Mouse (Mus musculus) c-Kit-positive CD71-positive TER-119-negative erythroid progenitor cells, embryonic 14.5 days (primary cell): ENCODE results near the gene Yif1a.
"Not testable (repeated sequence)": the region's sequence is repeated elsewhere in the genome, so short reads cannot be mapped to it uniquely, and the experiment has no call there.

ENCODE experiments used
- DNase-seq: peaks from one replicate; pipeline ENCODE4 v3.0.0-alpha.2; 2013; ENCODE audit warnings: low read depth

Gene Yif1a

DNA sequence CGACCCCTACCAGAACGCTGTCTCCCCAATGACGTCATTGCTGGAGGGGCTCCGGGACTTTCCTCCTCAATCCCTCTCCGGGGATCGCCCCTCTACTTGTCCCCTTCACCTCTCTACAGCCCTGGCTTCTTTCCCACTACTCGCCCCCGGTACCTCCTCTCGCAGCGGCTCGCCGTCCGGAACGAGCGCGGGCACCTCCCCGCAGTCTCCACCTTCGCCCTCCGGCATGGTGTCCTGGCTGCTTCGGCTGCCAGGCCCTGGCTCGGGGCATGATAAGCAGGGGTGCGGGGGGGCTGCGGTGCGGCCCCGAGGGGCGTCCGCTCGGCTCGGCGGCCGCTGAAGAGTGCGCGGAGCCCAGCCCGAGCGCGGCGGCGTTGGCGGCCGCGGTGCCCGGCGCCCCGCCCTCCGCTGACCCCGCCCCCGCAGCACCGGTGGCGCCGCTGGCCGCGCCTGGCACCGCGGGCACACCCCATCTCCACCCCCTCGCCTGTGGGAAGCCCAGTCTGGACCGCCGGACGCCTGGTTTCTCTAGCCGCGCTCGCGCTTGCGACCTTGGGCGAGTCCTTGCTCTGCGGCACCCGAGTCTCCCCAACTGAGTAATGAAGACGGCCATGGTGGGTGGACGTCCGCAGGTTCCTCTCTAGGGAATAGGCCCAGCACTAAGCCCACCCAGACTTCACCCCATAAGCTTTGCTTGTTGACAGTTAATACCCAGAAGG is 3.0 kb upstream of the Yif1a start, which contains the start of gene Tmem151a:
Gene Tmem151a (minus strand): TSS at position 387 of the 719 bp plus-strand sequence.
- DNase-seq = no peak

DNA sequence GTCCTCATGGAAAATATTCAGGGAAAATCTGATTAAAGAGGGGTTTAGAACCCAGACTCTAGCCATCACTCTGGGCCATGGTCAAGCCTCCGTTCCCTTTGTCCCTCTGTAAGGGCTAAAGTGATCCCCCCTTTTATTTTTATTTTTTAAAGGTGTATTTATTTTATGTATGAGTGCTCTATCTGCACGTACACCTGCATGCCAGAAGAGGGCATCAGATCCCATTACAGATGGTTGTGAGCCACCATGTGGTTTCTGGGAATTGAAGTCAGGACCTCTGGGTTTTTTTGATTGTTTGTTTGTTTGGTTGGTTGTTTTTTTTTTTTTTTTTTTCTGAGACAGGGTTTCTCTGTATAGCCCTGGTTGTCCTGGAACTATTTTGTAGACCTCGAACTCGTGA is 1.8 kb upstream of the Yif1a start:
- not testable (repeated sequence) for DNase-seq

DNA sequence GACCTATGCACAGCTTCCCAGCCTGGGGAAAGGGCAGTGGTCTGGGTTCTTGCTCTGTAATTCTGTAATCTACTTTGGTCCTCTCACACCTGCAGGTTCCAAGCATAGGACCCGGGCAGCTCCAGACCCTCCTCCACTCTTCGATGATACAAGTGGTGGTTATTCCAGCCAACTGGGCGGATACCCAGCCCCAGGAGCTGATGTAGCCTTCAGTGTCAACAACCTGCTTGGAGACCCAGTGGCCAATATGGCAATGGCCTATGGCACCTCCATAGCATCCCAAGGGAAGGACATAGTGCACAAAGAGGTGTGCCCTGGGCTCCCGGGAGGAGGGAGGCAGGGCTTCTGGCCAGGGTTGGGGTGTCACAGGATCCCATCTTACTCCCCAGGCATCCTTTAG is 986 bp downstream of the Yif1a start:
- DNase-seq = no peak

- no peak for DNase-seq
Observed at GRCm38 (mm10) chr19:5092083-5092482, 3.7 kb downstream of the Yif1a start.

- no peak for DNase-seq
Observed at GRCm38 (mm10) chr19:5093481-5094242, 5.3 kb downstream of the Yif1a start.

- peak; percentile 90 for DNase-seq
Observed at GRCm38 (mm10) chr19:5094243-5094632, 5.9 kb downstream of the Yif1a start.

DNA sequence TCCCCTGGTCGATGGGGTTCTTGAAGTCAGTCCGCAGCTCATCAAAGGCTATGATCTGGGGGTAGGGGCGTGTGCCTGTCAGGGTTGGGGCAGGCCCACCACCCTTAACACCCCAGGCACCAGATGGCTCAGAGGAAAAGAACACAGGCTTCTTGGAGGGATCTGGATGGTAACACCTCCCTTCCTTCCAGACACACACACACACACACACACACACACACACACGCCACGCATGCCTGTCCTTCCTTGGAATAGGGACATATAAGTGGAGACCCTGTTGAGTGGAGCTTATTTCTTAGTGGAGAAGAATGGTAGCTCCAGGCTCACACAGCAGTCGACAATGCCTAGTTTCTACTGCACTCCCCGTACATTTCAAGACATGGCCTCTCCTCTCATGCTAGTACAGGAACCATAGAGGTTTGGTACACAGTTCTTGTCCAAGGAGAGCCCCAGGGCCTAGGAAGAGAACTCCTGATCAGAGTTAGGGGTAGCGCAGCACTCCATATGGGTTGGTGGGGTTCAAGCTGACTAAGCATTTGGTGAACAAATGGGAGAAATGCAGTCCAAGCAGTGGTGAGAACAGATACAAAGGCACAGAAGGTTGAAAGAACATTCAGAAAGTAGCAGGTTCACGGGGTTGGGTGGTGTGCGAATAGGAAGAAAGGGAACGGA is 6.5 kb downstream of the Yif1a start:
- DNase-seq = no peak

GRCm38 (mm10) chr19:5095887-5096474 is 7.6 kb downstream of the Yif1a start:
- no peak for DNase-seq

DNA sequence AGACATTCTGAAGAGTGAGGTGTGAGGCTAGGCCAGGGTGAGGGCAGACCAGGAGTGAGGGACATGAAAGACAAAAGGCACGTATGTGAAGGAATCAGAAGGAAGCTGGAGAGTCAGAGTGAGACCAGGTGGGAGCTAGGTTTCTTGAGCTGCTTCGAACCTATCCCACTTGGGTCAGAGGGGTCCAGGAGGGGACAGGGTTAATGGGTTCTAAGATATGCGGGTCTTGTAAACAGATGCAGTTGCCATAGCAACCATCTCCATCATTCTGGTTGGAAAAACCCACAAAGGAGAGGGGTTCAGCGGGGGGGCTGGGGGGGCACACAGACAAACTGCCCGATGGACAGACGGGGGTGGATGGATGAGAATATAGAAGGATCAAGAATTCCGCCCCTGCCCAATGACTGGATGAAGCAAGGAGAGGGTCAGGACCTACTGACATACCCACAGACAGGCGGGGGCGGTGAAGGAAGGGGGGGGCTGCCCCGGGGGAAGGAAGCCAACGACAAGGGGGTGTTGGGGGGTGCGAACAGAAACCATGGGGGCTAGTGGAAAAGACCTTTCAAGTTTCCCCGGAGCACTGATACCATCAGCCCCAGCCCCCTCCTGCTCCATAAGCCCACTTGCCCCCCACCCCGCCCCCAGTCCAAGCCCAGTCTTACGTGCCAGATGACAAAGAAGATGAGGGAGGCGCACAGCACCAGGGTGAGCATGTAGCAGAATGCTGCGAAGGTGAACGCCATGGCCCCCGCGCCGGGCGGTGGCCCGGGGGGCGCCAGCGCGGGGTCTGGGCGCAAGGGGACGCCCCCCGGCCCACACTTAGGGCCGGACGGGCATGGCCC is 9.4 kb downstream of the Yif1a start:
- DNase-seq = no peak

DNA sequence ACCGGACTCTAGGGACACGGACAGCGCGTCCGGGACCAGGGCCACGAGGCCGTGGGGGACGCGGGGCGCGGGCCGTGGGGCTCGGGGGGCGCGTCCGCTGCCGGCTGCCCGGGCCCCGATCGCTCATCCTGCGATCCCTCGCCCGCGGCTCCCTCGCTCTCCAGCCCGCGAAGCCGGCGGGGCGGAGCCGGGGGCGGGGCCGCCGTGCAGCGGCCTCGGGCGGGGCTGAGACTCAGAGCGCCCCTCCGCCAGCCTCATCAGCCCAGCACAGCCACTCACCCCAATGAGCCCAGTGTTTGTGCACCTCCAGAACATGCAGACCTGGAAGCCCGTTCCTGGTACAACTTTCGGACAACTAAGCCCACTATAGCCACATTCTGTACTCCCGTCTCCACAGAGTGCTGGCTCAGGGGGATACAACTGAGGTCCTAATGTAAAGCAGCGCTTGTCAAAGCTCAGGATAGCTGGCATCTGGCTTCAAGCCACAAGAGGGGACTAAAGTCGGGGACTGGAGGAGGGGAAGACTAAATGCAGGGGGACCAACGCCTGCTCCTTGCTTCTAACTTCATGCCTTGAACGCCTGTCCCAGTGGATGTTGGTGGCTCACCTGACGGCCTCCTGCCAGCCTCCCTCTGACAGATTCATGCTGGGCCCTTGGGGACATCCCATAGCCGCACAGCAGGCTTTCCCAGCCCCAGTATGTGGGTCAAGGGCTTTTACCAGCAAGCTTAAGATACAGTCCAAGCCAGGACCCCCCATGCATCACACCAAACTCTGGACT is 10.2 kb downstream of the Yif1a start, which contains the start of gene Cnih2:
Gene Cnih2 (minus strand): TSS at position 159 of the 781 bp plus-strand sequence.
- no peak for DNase-seq

- no peak for DNase-seq
Observed at GRCm38 (mm10) chr19:5106074-5106473, 17.7 kb downstream of the Yif1a start.

- peak; percentile 97 for DNase-seq
Observed at GRCm38 (mm10) chr19:5106731-5107191, 18.4 kb downstream of the Yif1a start, which contains the start of gene Rab1b. Rab1b (minus strand) TSS chr19:5107072.

DNA sequence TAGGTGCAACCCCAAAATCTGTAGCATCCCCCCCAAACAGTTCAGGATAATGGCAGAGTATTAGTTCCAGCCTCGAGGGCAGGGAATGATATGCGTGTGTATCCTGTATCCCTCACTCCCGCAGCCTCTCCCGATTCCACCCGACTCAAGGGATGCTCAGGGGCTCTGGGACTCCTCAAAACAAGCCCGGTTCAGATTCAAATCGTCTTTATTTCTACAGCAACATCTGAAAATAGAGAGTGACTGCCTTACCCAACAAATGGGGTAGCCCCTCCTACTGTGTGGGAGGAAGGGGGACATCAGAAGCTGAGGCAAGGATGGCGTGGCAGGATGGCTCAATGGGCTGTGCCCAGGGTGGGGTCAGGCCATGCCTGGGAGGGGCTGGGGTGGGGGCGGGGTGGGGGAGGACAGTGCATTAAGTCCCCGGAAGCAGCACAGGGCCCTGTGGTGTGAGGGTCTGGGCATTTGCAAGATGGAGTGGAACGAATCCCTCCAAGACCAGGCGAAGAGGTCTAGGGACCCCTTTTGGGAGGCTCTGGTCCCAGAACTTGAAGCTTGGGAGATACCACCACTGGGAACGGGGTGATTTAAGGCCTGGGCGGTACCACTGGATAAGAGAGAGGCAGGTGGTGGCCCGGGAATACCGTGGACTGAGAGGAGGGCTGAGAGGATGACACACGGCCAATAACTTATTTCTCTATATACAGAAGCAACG is 19.4 kb downstream of the Yif1a start:
- no peak for DNase-seq

DNA sequence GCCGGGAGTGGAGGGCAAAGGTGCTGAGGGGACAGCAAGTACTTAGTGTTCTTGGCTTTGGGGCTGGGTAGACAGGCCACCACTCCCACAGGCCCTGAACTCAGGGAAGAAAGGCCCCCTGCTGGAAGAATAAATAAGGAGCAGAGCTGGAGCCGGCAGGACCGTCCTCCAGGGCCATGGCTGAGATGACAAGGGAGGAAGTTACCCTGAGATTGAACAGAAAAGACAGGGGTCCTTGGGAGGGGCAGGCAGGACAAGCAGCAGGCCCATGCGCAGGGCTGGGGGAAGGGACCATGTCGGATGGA is 19.9 kb downstream of the Yif1a start:
- no peak for DNase-seq

GRCm38 (mm10) chr19:5108702-5109101 is 20.4 kb downstream of the Yif1a start:
- DNase-seq = no peak

GRCm38 (mm10) chr19:5109659-5110453 is 21.5 kb downstream of the Yif1a start:
- DNase-seq = no peak

DNA sequence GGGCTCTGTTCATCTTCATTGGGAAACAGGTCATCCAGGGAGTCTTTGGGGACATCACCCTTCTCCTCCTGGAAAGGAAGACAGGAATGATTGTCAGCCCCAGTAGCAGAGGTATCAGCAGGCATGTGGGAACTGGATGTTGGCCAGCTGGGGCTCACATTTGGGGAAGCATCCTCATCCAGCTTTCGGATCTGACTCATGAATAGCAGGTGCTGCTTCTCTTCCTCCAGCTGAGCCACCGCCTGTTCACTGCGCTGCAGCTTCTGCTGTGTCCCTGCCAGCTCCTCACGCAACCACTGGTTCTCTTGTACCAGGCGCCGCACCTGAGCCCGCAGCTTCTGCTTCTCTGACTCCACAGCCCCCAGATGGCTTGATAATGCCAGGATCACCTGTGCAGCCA is 25.4 kb downstream of the Yif1a start:
- no peak for DNase-seq

GRCm38 (mm10) chr19:5117494-5118383 is 29.4 kb downstream of the Yif1a start:
- DNase-seq = peak; percentile 68
